Mouse (Mus musculus): ENCODE results near the gene Gpa33. TPM values are rescaled to one million over a fixed set of nuclear protein-coding genes. Genes with fewer than 3 reads are reported as not detected.

The Gpa33 gene
- polyA plus RNA-seq (2017; shearing (Covaris generic)): not detected

DNA sequence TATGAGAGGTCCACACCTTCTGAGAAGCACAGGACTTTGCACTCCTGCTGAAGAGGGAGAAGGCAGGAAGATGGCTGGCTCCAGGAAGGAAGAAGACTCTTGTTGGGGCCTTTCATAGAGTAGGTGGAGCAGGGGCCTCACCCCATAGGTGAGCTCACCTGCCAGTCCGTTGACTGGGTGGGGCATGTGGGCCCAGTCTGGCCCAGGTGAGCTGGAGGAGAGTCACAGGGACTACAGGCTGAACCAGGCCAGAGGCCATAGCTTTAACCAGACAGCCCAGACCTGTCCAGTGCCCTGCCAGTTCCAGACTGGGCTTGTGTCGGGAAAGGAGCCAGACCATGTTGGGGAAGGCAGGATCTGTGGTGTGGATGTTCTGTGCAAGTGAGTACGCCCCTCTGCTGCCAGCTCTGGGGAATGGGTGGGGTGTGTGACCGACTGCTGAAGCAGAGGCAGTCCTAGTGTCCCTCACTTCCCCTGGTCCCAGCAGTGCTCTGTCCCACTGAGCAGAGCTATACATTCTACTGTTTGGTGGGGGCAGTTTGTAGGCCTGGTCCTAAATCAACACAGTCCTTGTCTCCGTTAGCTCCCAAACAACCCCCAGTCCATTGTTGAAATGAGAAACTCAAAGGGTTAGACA lies at the start of gene Gpa33:
Gene Gpa33, plus strand, starts transcription at position 15 of the 637 bp plus-strand sequence.

DNA sequence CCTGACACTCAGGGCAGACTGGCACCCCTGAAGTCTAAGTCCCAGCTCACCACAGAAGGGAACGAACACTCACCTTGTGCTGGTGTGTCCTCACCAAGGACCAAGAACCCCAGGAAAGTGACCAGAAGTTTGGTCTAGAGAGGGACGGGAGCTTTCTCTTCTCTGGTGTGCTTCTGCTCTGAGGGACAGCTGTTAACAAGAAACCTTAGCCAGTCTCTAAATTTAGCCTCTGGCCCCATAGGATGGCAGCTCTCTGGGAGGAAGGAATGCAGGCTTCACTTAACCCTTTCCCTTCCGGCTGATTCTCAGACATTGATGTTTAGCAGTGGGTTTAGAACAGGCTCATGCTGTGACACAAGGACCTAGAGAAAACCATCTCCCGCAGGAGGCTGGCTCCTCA lies 2.3 kb upstream of the Gpa33 start, which contains the start of gene Dusp27:
Gene Dusp27, minus strand, starts transcription at position 204 of the 400 bp plus-strand sequence.

Other genes starting within 250 kb of the Gpa33 start
- gene Pou2f1, start 127.6 kb upstream of the Gpa33 start, polyA plus RNA-seq (2017; shearing (Covaris generic)): 39.8 TPM
- gene Dusp27, start 2.3 kb upstream of the Gpa33 start, polyA plus RNA-seq (2017; shearing (Covaris generic)): not detected
- not detected for gene Mael, start 108.5 kb downstream of the Gpa33 start, polyA plus RNA-seq (2017; shearing (Covaris generic))
- not detected for gene Ildr2, start 123.9 kb downstream of the Gpa33 start, polyA plus RNA-seq (2017; shearing (Covaris generic))
- gene Tada1, start 248.9 kb downstream of the Gpa33 start, polyA plus RNA-seq (2017; shearing (Covaris generic)): 43.3 TPM